Mouse (Mus musculus) c-Kit-positive CD71-negative TER-119-negative erythroid progenitor cells, embryonic 14.5 days (primary cell): ENCODE measurements at regions not wholly inside any gene's neighbourhood (a gene's known extent, or its start where the extent isn't known, plus 50 kb on each side); places are given as distances from the start of the nearest gene placed in this dataset.

Experiments
- DNase-seq: peaks from one replicate; pipeline ENCODE4 v3.0.0-alpha.2; 2013; ENCODE audit warnings: low read depth

- peak; percentile 25 for DNase-seq
These were observed 140.0 kb upstream of the Lmcd1 start for GRCm38 (mm10) chr6:112133522-112133921.

GRCm38 (mm10) chr6:112152535-112153364 lies 120.8 kb upstream of the Lmcd1 start:
- DNase-seq = no peak

GRCm38 (mm10) chr6:112167487-112167886 lies 106.1 kb upstream of the Lmcd1 start:
- DNase-seq = no peak

GRCm38 (mm10) chr6:112176344-112176743 lies 97.2 kb upstream of the Lmcd1 start:
- no peak for DNase-seq

- DNase-seq = no peak
These were observed 85.9 kb upstream of the Lmcd1 start for GRCm38 (mm10) chr6:112187636-112188035.

- DNase-seq = peak; percentile 12
These were observed 82.5 kb upstream of the Lmcd1 start for GRCm38 (mm10) chr6:112191032-112191431.

GRCm38 (mm10) chr6:112197445-112197844 lies 76.1 kb upstream of the Lmcd1 start:
- peak; percentile 65 for DNase-seq

GRCm38 (mm10) chr6:112199241-112199640 lies 74.3 kb upstream of the Lmcd1 start:
- no peak for DNase-seq

GRCm38 (mm10) chr6:112202120-112202519 lies 71.4 kb upstream of the Lmcd1 start:
- DNase-seq = no peak

GRCm38 (mm10) chr6:112203321-112203720 lies 70.2 kb upstream of the Lmcd1 start:
- no peak for DNase-seq

- DNase-seq = no peak
These were observed 68.6 kb upstream of the Lmcd1 start for GRCm38 (mm10) chr6:112204956-112205355.

- DNase-seq = no peak
These were observed 68.0 kb upstream of the Lmcd1 start for GRCm38 (mm10) chr6:112205420-112205995.

- peak; percentile 7 for DNase-seq
These were observed 66.3 kb upstream of the Lmcd1 start for GRCm38 (mm10) chr6:112207229-112207628.

- no peak for DNase-seq
These were observed 63.2 kb upstream of the Lmcd1 start for GRCm38 (mm10) chr6:112210238-112210950.

- DNase-seq = no peak
These were observed 56.7 kb upstream of the Lmcd1 start for GRCm38 (mm10) chr6:112216868-112217267.

- DNase-seq = no peak
These were observed 55.3 kb upstream of the Lmcd1 start for GRCm38 (mm10) chr6:112218248-112218647.

- DNase-seq = no peak
These were observed 53.9 kb upstream of the Lmcd1 start for GRCm38 (mm10) chr6:112219641-112220040.

- no peak for DNase-seq
These were observed 53.4 kb upstream of the Lmcd1 start for GRCm38 (mm10) chr6:112220149-112220548.

GRCm38 (mm10) chr6:112221373-112221772 lies 52.2 kb upstream of the Lmcd1 start:
- DNase-seq = no peak

GRCm38 (mm10) chr6:112223325-112223724 lies 50.2 kb upstream of the Lmcd1 start:
- no peak for DNase-seq
